Comparison of ENCODE assay signal across 35 mouse cellular contexts in genomic region chr14:31597446-31597845, GRCm38 (mm10). TPM values are rescaled to one million over a fixed set of nuclear protein-coding genes. Genes with fewer than 3 reads are reported as not detected.
DNase-seq lines count a peak whose midpoint lies in the region; ATAC-seq lines count a peak whose summit lies in the region.
"Had no signal": no experiment of that assay in that cellular context is flagged by ENCODE, and none has a peak within 500 bp of the region (broad histone marks: within the 10 kb centered on the region; RNA-seq: fewer than 3 reads in every experiment).

No protein-coding gene starts in this region.

- peak; percentile 5 for DNase-seq in 3T3-L1 (ENCODE audit: low read depth, low spot score)
- DNase-seq in CD4-positive, CD25-positive, alpha-beta regulatory T cell, adult 2 months (ENCODE audit: low read depth, low spot score): peak; percentile 23
- no peak for DNase-seq in right cerebral cortex, postnatal 36 days (ENCODE audit: low spot score in 2 of 2)
- DNase-seq in frontal cortex, postnatal 14 days (ENCODE audit: low spot score in 2 of 2): no peak
- DNase-seq: adrenal gland, postnatal 10 days; cerebellum, adult 11 months; cerebellum, adult 2 months; cerebellum, postnatal 10 days; cerebellum, postnatal 36 days; embryo, embryonic 11 days; gastrocnemius, postnatal 10 days; gastrocnemius, postnatal 36 days; heart, adult 11 months; heart, postnatal 10 days; heart, postnatal 36 days had no signal

- no peak overlapping the region for H3K4me3 ChIP-seq in heart, embryonic 12.5 days
- H3K4me3 ChIP-seq: embryonic facial prominence, embryonic 10.5 days; embryonic facial prominence, embryonic 13.5 days; erythroblast, embryonic 14.5 days; forebrain, embryonic 12.5 days; forebrain, embryonic 15.5 days; heart, embryonic 15.5 days; hindbrain, embryonic 10.5 days; hindbrain, embryonic 13.5 days had no signal

- no peak overlapping the region for H3K27ac ChIP-seq in heart, embryonic 12.5 days (ENCODE audit: poor library complexity, severe bottlenecking)
- H3K27ac ChIP-seq: embryonic facial prominence, embryonic 10.5 days; embryonic facial prominence, embryonic 13.5 days; forebrain, embryonic 12.5 days; forebrain, embryonic 15.5 days; heart, embryonic 15.5 days; hindbrain, embryonic 10.5 days; hindbrain, embryonic 13.5 days had no signal

- no peaks in the 10 kb centered on the region for H3K27me3 ChIP-seq in heart, embryonic 12.5 days (replicated peaks)
- H3K27me3 ChIP-seq: embryonic facial prominence, embryonic 13.5 days; forebrain, embryonic 12.5 days; forebrain, embryonic 15.5 days; heart, embryonic 15.5 days; hindbrain, embryonic 13.5 days had no signal

- 0 out of 2 replicates have a peak, but pooled peaks cover 3% of the 10 kb centered on the region for H3K9me3 ChIP-seq in heart, embryonic 12.5 days (replicated peaks)
- H3K9me3 ChIP-seq: embryonic facial prominence, embryonic 10.5 days; embryonic facial prominence, embryonic 13.5 days; forebrain, embryonic 12.5 days; forebrain, embryonic 15.5 days; heart, embryonic 15.5 days; hindbrain, embryonic 10.5 days; hindbrain, embryonic 13.5 days had no signal

- ATAC-seq in activated CD4-positive, CD25-positive, alpha-beta regulatory T cell, adult 4 months: peak; percentile 40
- ATAC-seq in megakaryocyte progenitor cell, adult 5-6 weeks (replicated peaks; ENCODE audit: poor library complexity): 0 out of 2 replicates have a peak, but pooled peaks have one; percentile 19
- no peak for ATAC-seq in heart, embryonic 12.5 days (ENCODE audit: insufficient number of reproducible peaks, low FRiP score)
- ATAC-seq: forebrain, embryonic 15.5 days; hindbrain, embryonic 16.5 days; inflammation-experienced regulatory T-cells, adult 6 months; intestine, embryonic 16.5 days had no signal

- H3K36me3 ChIP-seq in heart, embryonic 12.5 days: no peaks in the 10 kb centered on the region
- H3K36me3 ChIP-seq: embryonic facial prominence, embryonic 10.5 days; embryonic facial prominence, embryonic 13.5 days; forebrain, embryonic 12.5 days; forebrain, embryonic 15.5 days; heart, embryonic 15.5 days; hindbrain, embryonic 10.5 days; hindbrain, embryonic 13.5 days had no signal

- 88% methylated on average over 4 of the region's 4 CpGs for WGBS in heart, embryonic 12.5 days

- no peak overlapping the region for H3K9ac ChIP-seq in heart, embryonic 12.5 days
- H3K9ac ChIP-seq: embryonic facial prominence, embryonic 13.5 days; forebrain, embryonic 12.5 days; forebrain, embryonic 15.5 days; heart, embryonic 15.5 days; hindbrain, embryonic 13.5 days had no signal

- no peaks in the 10 kb centered on the region for H3K4me1 ChIP-seq in heart, embryonic 12.5 days (replicated peaks)
- H3K4me1 ChIP-seq: embryonic facial prominence, embryonic 10.5 days; forebrain, embryonic 12.5 days; forebrain, embryonic 15.5 days; heart, embryonic 15.5 days; hindbrain, embryonic 10.5 days; hindbrain, embryonic 13.5 days had no signal

- H3K4me2 ChIP-seq in heart, embryonic 12.5 days: no peak overlapping the region
- H3K4me2 ChIP-seq: embryonic facial prominence, embryonic 13.5 days; forebrain, embryonic 12.5 days; forebrain, embryonic 15.5 days; heart, embryonic 11.5 days; heart, embryonic 15.5 days; hindbrain, embryonic 13.5 days had no signal

RNA-seq across cellular contexts. Expression of gene Colq, which starts 6.3 kb away (rescaled TPM):
- 1 to 10 TPM; 6.9 to 7.4 TPM for polyA plus RNA-seq in activated CD4-positive, CD25-positive, alpha-beta regulatory T cell, adult 4 months (2017; shearing (Covaris generic))
- not detected in 2 replicates for total RNA-seq in megakaryocyte progenitor cell, adult 5-6 weeks (2015)
- total RNA-seq in megakaryocyte progenitor cell, adult 5-6 weeks (2017): 0.37 TPM in 1 of 2 replicates, not detected in the other
- 7.6 and 7.7 TPM in 2 replicates for polyA plus RNA-seq in heart, embryonic 12.5 days (2016; fragmentation: Nextera tagmentation; extraction: Ambion mirVana)
- total RNA-seq: adrenal gland, adult 18-20 months had no signal
- polyA plus RNA-seq: erythroblast, embryonic 14.5 days; forebrain, embryonic 15.5 days had no signal

RNA-seq across cellular contexts. Expression of gene Gm49387, which starts 43.2 kb away (rescaled TPM):
- not detected for polyA plus RNA-seq in activated CD4-positive, CD25-positive, alpha-beta regulatory T cell, adult 4 months (2017; shearing (Covaris generic))
- total RNA-seq in megakaryocyte progenitor cell, adult 5-6 weeks (2015): not detected in 2 replicates
- not detected in 2 replicates for total RNA-seq in megakaryocyte progenitor cell, adult 5-6 weeks (2017)
- 0.10 and 3.7 TPM in 2 replicates for polyA plus RNA-seq in heart, embryonic 12.5 days (2016; fragmentation: Nextera tagmentation; extraction: Ambion mirVana)
- total RNA-seq: adrenal gland, adult 18-20 months; adrenal gland, postnatal 4 days; ES-E14; gastrocnemius, adult 18-20 months had no signal
- polyA plus RNA-seq: cerebellum, adult 2 months; cortical plate, adult 2 months; erythroblast, embryonic 14.5 days had no signal

RNA-seq across cellular contexts. Expression of gene Btd, which starts 43.4 kb away (rescaled TPM):
- 10 to 100 TPM; 19.7 to 29.2 TPM for polyA plus RNA-seq in activated CD4-positive, CD25-positive, alpha-beta regulatory T cell, adult 4 months (2017; shearing (Covaris generic))
- 14.7 and 15.6 TPM in 2 replicates for total RNA-seq in megakaryocyte progenitor cell, adult 5-6 weeks (2015)
- total RNA-seq in megakaryocyte progenitor cell, adult 5-6 weeks (2017): 8.1 and 14.3 TPM in 2 replicates
- polyA plus RNA-seq in heart, embryonic 12.5 days (2016; fragmentation: Nextera tagmentation; extraction: Ambion mirVana): 23.1 and 27.8 TPM in 2 replicates

RNA-seq across cellular contexts. Expression of gene Hacl1, which starts 43.6 kb away (rescaled TPM):
- polyA plus RNA-seq in activated CD4-positive, CD25-positive, alpha-beta regulatory T cell, adult 4 months (2017; shearing (Covaris generic)): 10 to 100 TPM; 36.2 to 37.2 TPM
- 13.3 and 18.9 TPM in 2 replicates for total RNA-seq in megakaryocyte progenitor cell, adult 5-6 weeks (2015)
- 34.8 and 35.6 TPM in 2 replicates for total RNA-seq in megakaryocyte progenitor cell, adult 5-6 weeks (2017)
- 7.9 and 13.2 TPM in 2 replicates for polyA plus RNA-seq in heart, embryonic 12.5 days (2016; fragmentation: Nextera tagmentation; extraction: Ambion mirVana)

Comparison
In these comparisons a context has a peak if more than half of its experiments do, and no peak if none do; other contexts are left out.
1. DNase-seq: peak in 3T3-L1 (single experiment) and CD4-positive, CD25-positive, alpha-beta regulatory T cell, adult 2 months (single experiment); none in right cerebral cortex, postnatal 36 days (0 of 2) and frontal cortex, postnatal 14 days (0 of 2).